Mouse (Mus musculus) heart, adult 2 months (tissue): ENCODE data around the gene Ankrd34a.

Source experiments
- CTCF ChIP-seq: fragments of 200-600 bp; IDR thresholded peaks from 2 replicates; pipeline ENCODE4 v1.8.1; 2022; ENCODE audit warnings: antibody characterized with exemption, mild to moderate bottlenecking, moderate library complexity
- POLR2A ChIP-seq: fragments of 200-500 bp; IDR thresholded peaks from 2 replicates; pipeline ENCODE4 v1.6.1; 2011; ENCODE audit warnings: mild to moderate bottlenecking, low read depth, low read length, control low read depth; ENCODE audit not compliant: insufficient read depth

DNA sequence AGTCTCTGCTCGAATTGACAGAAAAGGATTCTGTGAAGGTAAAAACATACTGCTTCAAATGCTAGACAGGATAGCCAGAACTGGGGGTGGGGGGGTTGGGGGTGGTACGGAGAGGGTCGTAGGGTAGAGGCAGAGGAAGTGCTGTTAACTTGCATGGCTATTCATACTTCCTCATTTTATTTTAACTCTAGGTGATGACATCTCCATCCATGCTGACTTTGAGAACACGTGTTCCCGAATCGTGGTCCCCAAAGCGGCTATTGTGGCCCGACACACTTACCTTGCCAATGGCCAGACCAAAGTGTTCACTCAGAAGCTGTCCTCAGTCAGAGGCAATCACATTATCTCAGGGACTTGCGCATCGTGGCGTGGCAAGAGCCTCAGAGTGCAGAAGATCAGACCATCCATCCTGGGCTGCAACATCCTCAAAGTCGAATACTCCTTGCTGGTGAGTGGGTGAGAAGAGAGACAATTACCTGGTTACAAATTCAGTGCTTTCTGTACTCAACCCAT is 37.0 kb upstream of the Ankrd34a start:
- TF ChIP-seq CTCF, result no peak
- peak; percentile 84 for TF ChIP-seq POLR2A
